Mouse (Mus musculus) myocyte (in vitro differentiated cells): ENCODE results near the gene Hist1h2bj. TPM values are rescaled to one million over a fixed set of nuclear protein-coding genes. Genes with fewer than 3 reads are reported as not detected.
A peak's percentile ranks its signal among the peaks of the same experiment; 100 is the strongest.

Experiments
- H3K27me3 ChIP-seq: one replicate; pipeline ENCODE4 v1.6.1; 2011; ENCODE audit not compliant: control insufficient read depth, insufficient read depth, insufficient read length
- H3K36me3 ChIP-seq: one replicate; pipeline ENCODE4 v1.6.1; 2011; ENCODE audit not compliant: control insufficient read depth, insufficient read depth
- H3K4me2 ChIP-seq: one replicate; pipeline ENCODE4 v1.6.1; 2011; ENCODE audit warnings: low read depth, control low read depth
- H3K4me3 ChIP-seq: one replicate; pipeline ENCODE4 v1.5.1; 2011; ENCODE audit warnings: mild to moderate bottlenecking, control low read depth, moderate library complexity
- H3K79me2 ChIP-seq: one replicate; pipeline ENCODE4 v1.6.1; 2011; ENCODE audit not compliant: control insufficient read depth, insufficient read depth
- H3ac ChIP-seq: one replicate; pipeline ENCODE4 v1.6.1; 2011; ENCODE audit not compliant: control insufficient read depth, insufficient read length
- CEBPB ChIP-seq: IDR thresholded peaks from 2 replicates; pipeline ENCODE4 v1.6.1; 2011; ENCODE audit warnings: mild to moderate bottlenecking, moderate library complexity; ENCODE audit not compliant: poor library complexity, insufficient read depth, severe bottlenecking
- E2F4 ChIP-seq: IDR thresholded peaks from one replicate; pipeline ENCODE4 v1.6.1; 2011; ENCODE audit warnings: mild to moderate bottlenecking, control low read depth, moderate library complexity; ENCODE audit not compliant: insufficient read depth
- MAX ChIP-seq: IDR thresholded peaks from one replicate; pipeline ENCODE4 v1.6.1; 2011; ENCODE audit warnings: low read depth, mild to moderate bottlenecking, control low read depth
- MYOD1 ChIP-seq, 3 experiments: IDR thresholded peaks; one replicate each; pipeline ENCODE4 v1.6.1; 2011; ENCODE audit warnings: control low read depth in 2 of 3, low read depth in 2 of 3, mild to moderate bottlenecking in 2 of 3, moderate library complexity in 1 of 3; ENCODE audit not compliant: insufficient read length in 2 of 3, control insufficient read depth in 1 of 3
- MYOG ChIP-seq, 3 experiments: IDR thresholded peaks; one replicate each; pipeline ENCODE4 v1.6.1; 2011; ENCODE audit warnings: control low read depth in 2 of 3, low read depth in 2 of 3, mild to moderate bottlenecking in 2 of 3; ENCODE audit not compliant: insufficient read length in 2 of 3, control insufficient read depth in 1 of 3, insufficient read depth in 1 of 3
- POLR2A ChIP-seq: IDR thresholded peaks from one replicate; pipeline ENCODE4 v1.6.1; 2011; ENCODE audit warnings: low read depth, mild to moderate bottlenecking, control low read depth, moderate library complexity; ENCODE audit not compliant: insufficient read length
- POLR2AphosphoS2 ChIP-seq: IDR thresholded peaks from one replicate; pipeline ENCODE4 v1.6.1; 2011; ENCODE audit warnings: low read depth, control low read depth; ENCODE audit not compliant: insufficient read length
- REST ChIP-seq: IDR thresholded peaks from one replicate; pipeline ENCODE4 v1.6.1; 2011; ENCODE audit warnings: mild to moderate bottlenecking, control low read depth, moderate library complexity; ENCODE audit not compliant: insufficient read depth, insufficient read length
- SRF ChIP-seq: IDR thresholded peaks from one replicate; pipeline ENCODE4 v1.6.1; 2011; ENCODE audit warnings: low read depth; ENCODE audit not compliant: control insufficient read depth, insufficient read length
- TCF12 ChIP-seq: IDR thresholded peaks from one replicate; pipeline ENCODE4 v1.6.1; 2011; ENCODE audit warnings: mild to moderate bottlenecking, control low read depth; ENCODE audit not compliant: poor library complexity, insufficient read depth, severe bottlenecking
- TCF3 ChIP-seq: IDR thresholded peaks from one replicate; pipeline ENCODE4 v1.6.1; 2011; ENCODE audit warnings: low read depth, control low read depth; ENCODE audit not compliant: insufficient read length
- USF1 ChIP-seq: IDR thresholded peaks from one replicate; pipeline ENCODE4 v1.6.1; 2011; ENCODE audit warnings: low read depth, mild to moderate bottlenecking, control low read depth, moderate library complexity
- polyA plus RNA-seq: library from polyadenylated mRNA; unstranded; fragments of >200 nt; fragmentation: generic; extraction: Trizol; gene quantifications from one replicate; pipeline ENCODE4 v1.2.1, GENCODE M21; 2012; ENCODE audit warnings: missing spikeins

Hist1h2bj gene
- polyA plus RNA-seq, 1 experiment: 3.4 TPM

- TF ChIP-seq REST (no peak), MAX (no peak), MYOG (IDR thresholded peaks at IDR 0.05; ENCODE audit: control insufficient read depth in 1 of 3, insufficient read depth in 1 of 3, insufficient read length in 2 of 3, low read depth in 2 of 3) (no peak), POLR2AphosphoS2 (no peak), POLR2A (no peak), USF1 (no peak), SRF (no peak)
- H3K4me3 ChIP-seq: peak overlapping the region; percentile 41
- H3K4me2 ChIP-seq: peak overlapping the region; percentile 79
These were observed 6.0 kb upstream of the Hist1h2bj start for GRCm38 (mm10) chr13:22036986-22037385.

GRCm38 (mm10) chr13:22037415-22037814 is 5.6 kb upstream of the Hist1h2bj start:
- no peak overlapping the region for H3K4me2 ChIP-seq
- H3K36me3 ChIP-seq: no peaks in the 10 kb centered on the region
- no peak overlapping the region for H3K4me3 ChIP-seq

More at GRCm38 (mm10) chr13:22036986-22037385, 6.0 kb upstream of the Hist1h2bj start:
- no peak overlapping the region for H3ac ChIP-seq
- H3K27me3 ChIP-seq: no peaks in the 10 kb centered on the region
- H3K79me2 ChIP-seq: no peaks in the 10 kb centered on the region
- H3K36me3 ChIP-seq: no peaks in the 10 kb centered on the region

GRCm38 (mm10) chr13:22039364-22039763 is 3.6 kb upstream of the Hist1h2bj start:
- H3K79me2 ChIP-seq: no peaks in the 10 kb centered on the region
- H3ac ChIP-seq: no peak overlapping the region
- H3K4me3 ChIP-seq: peak overlapping the region; percentile 28
- TF ChIP-seq MAX: no peak
- TF ChIP-seq POLR2AphosphoS2: no peak
- no peak for TF ChIP-seq TCF3
- no peak for TF ChIP-seq REST
- no peak for TF ChIP-seq TCF12
- TF ChIP-seq MYOD1 (IDR thresholded peaks at IDR 0.05; ENCODE audit: control insufficient read depth in 1 of 3, insufficient read length in 2 of 3, low read depth in 2 of 3): no peak
- peak overlapping the region; percentile 86 for H3K4me2 ChIP-seq
- no peaks in the 10 kb centered on the region for H3K36me3 ChIP-seq
- H3K27me3 ChIP-seq: no peaks in the 10 kb centered on the region

More at GRCm38 (mm10) chr13:22037415-22037814, 5.6 kb upstream of the Hist1h2bj start:
- Histone ChIP-seq H3K79me2 (no peaks in the 10 kb centered on the region), H3ac (no peak overlapping the region), H3K27me3 (no peaks in the 10 kb centered on the region)
- TF ChIP-seq MYOG (IDR thresholded peaks at IDR 0.05; ENCODE audit: control insufficient read depth in 1 of 3, insufficient read depth in 1 of 3, insufficient read length in 2 of 3, low read depth in 2 of 3) (no peak), POLR2AphosphoS2 (no peak), REST (no peak), MYOD1 (IDR thresholded peaks at IDR 0.05; ENCODE audit: control insufficient read depth in 1 of 3, insufficient read length in 2 of 3, low read depth in 2 of 3) (no peak), E2F4 (no peak), SRF (no peak), MAX (no peak), POLR2A (no peak), TCF3 (no peak), TCF12 (no peak), USF1 (no peak), CEBPB (no peak)

DNA sequence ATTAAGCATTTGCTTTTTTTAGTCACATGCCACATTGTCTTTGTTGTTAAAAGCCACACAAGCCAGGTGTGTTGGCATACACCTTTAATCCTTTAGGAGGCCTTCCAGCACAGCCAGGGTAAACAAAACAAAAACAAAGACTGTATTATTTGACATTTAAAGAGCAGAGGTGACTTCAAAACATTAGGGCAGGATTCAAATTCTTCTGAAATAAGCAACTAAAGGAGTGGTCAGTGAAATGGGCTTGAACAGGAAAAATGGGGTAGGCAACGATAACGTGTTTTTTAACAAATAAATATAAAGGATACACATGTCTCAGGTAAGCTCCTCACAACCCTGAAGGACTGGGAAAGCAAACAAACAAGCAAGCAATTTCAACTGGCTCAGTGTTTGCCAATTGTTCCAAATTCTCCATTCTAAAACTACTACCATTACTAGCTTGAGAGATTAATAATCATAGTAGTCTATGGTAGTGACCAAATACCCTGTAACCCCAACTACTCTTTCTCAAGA is 3.0 kb upstream of the Hist1h2bj start:
- Histone ChIP-seq H3K4me2 (peak overlapping the region; percentile 86), H3K36me3 (no peaks in the 10 kb centered on the region), H3K4me3 (peak overlapping the region; percentile 28), H3K79me2 (no peaks in the 10 kb centered on the region), H3K27me3 (no peaks in the 10 kb centered on the region), H3ac (no peak overlapping the region)
- TF ChIP-seq CEBPB (no peak), E2F4 (no peak), MYOD1 (IDR thresholded peaks at IDR 0.05; ENCODE audit: control insufficient read depth in 1 of 3, insufficient read length in 2 of 3, low read depth in 2 of 3) (no peak), POLR2A (no peak), MAX (no peak), TCF3 (no peak), TCF12 (no peak), POLR2AphosphoS2 (no peak), MYOG (IDR thresholded peaks at IDR 0.05; ENCODE audit: control insufficient read depth in 1 of 3, insufficient read depth in 1 of 3, insufficient read length in 2 of 3, low read depth in 2 of 3) (no peak), REST (no peak), USF1 (no peak), SRF (no peak)

DNA sequence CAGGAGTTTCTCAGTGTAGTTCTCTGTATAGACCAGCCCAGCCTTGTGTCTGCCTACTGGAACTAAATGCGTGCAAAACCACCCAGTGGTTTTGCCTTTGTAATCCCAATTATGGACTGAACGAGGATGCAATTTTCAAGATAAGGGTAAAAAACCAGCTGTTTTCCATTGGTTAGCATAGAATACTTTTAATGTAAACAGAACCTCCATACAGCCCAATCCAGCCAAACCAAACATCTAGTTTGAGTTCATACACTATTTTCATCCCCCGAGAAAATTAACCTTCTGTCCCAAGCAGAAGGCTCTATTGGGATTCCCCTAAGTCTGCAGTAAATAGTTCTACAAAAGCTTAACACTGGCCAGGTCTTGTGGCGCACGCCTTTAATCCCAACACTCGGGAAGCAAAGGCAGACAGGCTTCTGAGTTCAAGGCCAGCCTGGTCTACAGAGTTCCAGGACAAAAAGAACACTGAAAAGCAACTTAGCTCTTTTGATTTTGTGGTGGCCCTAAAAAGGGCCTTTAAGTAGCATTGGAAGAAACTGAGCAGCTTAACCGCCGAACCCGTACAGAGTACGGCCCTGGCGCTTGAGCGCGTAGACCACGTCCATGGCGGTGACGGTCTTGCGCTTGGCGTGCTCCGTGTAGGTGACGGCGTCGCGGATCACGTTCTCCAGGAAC is 2.4 kb upstream of the Hist1h2bj start:
- Histone ChIP-seq H3ac (no peak overlapping the region), H3K27me3 (no peaks in the 10 kb centered on the region), H3K4me3 (peak overlapping the region; percentile 28), H3K36me3 (no peaks in the 10 kb centered on the region), H3K79me2 (no peaks in the 10 kb centered on the region), H3K4me2 (peak overlapping the region; percentile 86)
- no peak for TF ChIP-seq E2F4
- peak; percentile 57 for TF ChIP-seq POLR2AphosphoS2
